Mouse (Mus musculus) thymus, adult 2 months (tissue): ENCODE data around the gene 4931423N10Rik.

Source experiments
- CTCF ChIP-seq: fragments of 200-500 bp; IDR thresholded peaks from 2 replicates; pipeline ENCODE4 v1.5.1; 2012; ENCODE audit warnings: mild to moderate bottlenecking, control low read depth, low read length, moderate library complexity, borderline replicate concordance; ENCODE audit not compliant: control insufficient read depth, poor library complexity, insufficient read depth; ENCODE audit errors: extremely low read depth
- POLR2A ChIP-seq: fragments of 200-500 bp; IDR thresholded peaks from 2 replicates; pipeline ENCODE4 v1.6.1; 2012; ENCODE audit warnings: mild to moderate bottlenecking, low read length, control low read depth, moderate library complexity; ENCODE audit not compliant: control insufficient read depth, poor library complexity, insufficient read depth; ENCODE audit errors: extremely low read depth

- no peak for TF ChIP-seq CTCF
- no peak for TF ChIP-seq POLR2A
Observed at GRCm38 (mm10) chr2:23225199-23225598, 17.9 kb downstream of the 4931423N10Rik start.
